Mouse (Mus musculus) bone marrow, adult 2 months (tissue): Measurements from ENCODE around the gene Serpine2.
A peak's percentile ranks its signal among the peaks of the same experiment; 100 is the strongest.

Experiments used
- CTCF ChIP-seq: fragments of 200-500 bp; IDR thresholded peaks from 2 replicates; pipeline ENCODE4 v1.5.1; 2011; ENCODE audit warnings: low read length, control low read depth; ENCODE audit not compliant: control insufficient read depth, insufficient read depth
- POLR2A ChIP-seq: fragments of 200-500 bp; IDR thresholded peaks from 2 replicates; pipeline ENCODE4 v1.6.1; 2011; ENCODE audit warnings: low read depth, mild to moderate bottlenecking, control low read depth, low read length, borderline replicate concordance; ENCODE audit not compliant: control insufficient read depth

DNA sequence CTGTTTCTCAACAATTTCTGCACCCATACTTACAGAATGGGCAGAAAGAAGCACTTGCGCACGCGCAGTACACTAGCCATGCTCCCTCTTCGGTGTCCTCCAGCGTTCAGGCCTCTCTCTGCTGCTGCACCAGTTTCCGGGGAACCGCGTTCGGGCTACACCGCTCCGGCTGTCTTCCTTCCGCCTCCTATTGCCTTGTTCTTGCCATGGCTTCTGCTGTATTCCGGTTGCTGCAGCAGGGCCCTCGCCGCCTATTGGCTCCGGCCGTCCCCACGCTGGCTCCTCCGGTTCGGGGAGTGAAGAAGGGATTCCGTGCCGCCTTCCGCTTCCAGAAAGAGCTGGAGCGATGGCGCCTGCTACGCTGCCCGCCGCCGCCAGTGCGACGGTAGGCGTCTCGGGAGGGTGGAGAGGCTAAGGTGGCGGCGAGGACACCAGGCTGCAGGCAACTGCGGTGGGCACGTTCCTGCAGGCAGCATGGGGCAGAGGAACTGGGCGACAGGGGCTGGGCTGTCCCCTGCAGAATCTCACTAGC lies 85.0 kb downstream of the Serpine2 start, which contains the start of the genes Mrpl44 and Wdfy1:
- TF ChIP-seq CTCF (no peak), POLR2A (peak; percentile 63; the same call in 1 of the 2 replicates)
